Mouse (Mus musculus) neural tube, embryonic 14.5 days (tissue): Measurements from ENCODE around the gene Bcas2. TPM values are rescaled to one million over a fixed set of nuclear protein-coding genes. Genes with fewer than 3 reads are reported as not detected.
"Not testable (repeated sequence)": the region's sequence is repeated elsewhere in the genome, so short reads cannot be mapped to it uniquely, and the experiment has no call there.

Experiments used
- ATAC-seq: fragments of 200-750 bp; cut with Nextera tagmentation; 2 replicates; pipeline ENCODE4 v1.8.0; 2017; ENCODE audit warnings: low read depth, mild to moderate bottlenecking, moderate TSS enrichment, moderate library complexity
- H3K27ac ChIP-seq: fragments of 300-500 bp; sonication (generic); 2 replicates; pipeline ENCODE4 v1.5.1; 2014; ENCODE audit warnings: low read depth, mild to moderate bottlenecking, control low read depth, low read length, moderate library complexity, mixed read lengths
- H3K27me3 ChIP-seq: fragments of 300-500 bp; sonication (generic); 2 replicates; pipeline ENCODE4 v1.6.1; 2014; ENCODE audit warnings: low read length; ENCODE audit not compliant: control insufficient read depth, insufficient read depth
- H3K36me3 ChIP-seq: fragments of 300-500 bp; sonication (generic); 2 replicates; pipeline ENCODE4 v1.6.1; 2014; ENCODE audit warnings: low read length, mixed read lengths; ENCODE audit not compliant: control insufficient read depth, insufficient read depth
- H3K4me1 ChIP-seq: fragments of 300-500 bp; sonication (generic); 2 replicates; pipeline ENCODE4 v1.6.1; 2014; ENCODE audit warnings: low read length; ENCODE audit not compliant: control insufficient read depth, insufficient read depth
- H3K4me2 ChIP-seq: fragments of 300-500 bp; sonication (generic); 2 replicates; pipeline ENCODE4 v1.6.1; 2014; ENCODE audit warnings: mild to moderate bottlenecking, low read depth, low read length, control low read depth
- H3K4me3 ChIP-seq: fragments of 300-500 bp; sonication (generic); 2 replicates; pipeline ENCODE4 v1.5.1; 2014; ENCODE audit warnings: low read depth, low read length, control low read depth, mixed read lengths
- H3K9ac ChIP-seq: fragments of 300-500 bp; sonication (generic); replicated peaks from 2 replicates; pipeline ENCODE4 v1.6.1; 2014; ENCODE audit warnings: low read depth, mild to moderate bottlenecking, control low read depth, low read length, mixed read lengths
- H3K9me3 ChIP-seq: fragments of 300-500 bp; sonication (generic); 2 replicates; pipeline ENCODE4 v1.6.1; 2016; ENCODE audit warnings: low read length; ENCODE audit not compliant: control insufficient read depth
- WGBS: fragments of 180-500 bp; shearing (Covaris S2); extraction: QIAGEN DNeasy Blood & Tissue Kit; methylation state at CpG from one replicate; pipeline ENCODE4 v1.1.7; 2014; 5-methylcytosine and 5-hydroxymethylcytosine counted together
- polyA plus RNA-seq: library from polyadenylated mRNA; unstranded; fragments of >200 nt; fragmentation: Nextera tagmentation; extraction: Ambion mirVana; gene quantifications from 2 replicates; pipeline ENCODE4 v1.2.1, GENCODE M21; 2014

The Bcas2 gene
- polyA plus RNA-seq, 1 experiment from 2014 or later, result 193 TPM

DNA sequence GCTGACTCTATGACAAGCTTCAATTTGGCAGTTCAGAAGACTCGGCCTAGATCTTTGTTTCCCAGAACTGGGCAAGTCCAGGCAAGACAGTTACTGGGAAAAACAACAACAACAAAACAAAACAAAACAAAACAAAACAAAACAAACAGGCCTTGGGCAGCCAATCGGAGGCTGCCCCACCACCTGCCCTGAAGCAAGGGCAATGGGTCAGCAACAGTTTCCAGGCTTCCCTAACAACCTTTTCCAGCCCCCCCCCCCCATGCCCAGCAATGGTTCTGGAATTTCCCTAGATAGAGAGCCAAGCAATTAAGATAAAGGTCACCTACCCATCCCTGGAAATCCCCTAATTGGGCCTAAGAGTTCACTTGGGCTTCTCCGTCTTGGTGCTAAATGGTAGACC lies 33.0 kb downstream of the Bcas2 start:
- H3K27ac ChIP-seq, result no peak overlapping the region
- no peak for ATAC-seq
- no peak overlapping the region for H3K4me3 ChIP-seq
- no peaks in the 10 kb centered on the region for H3K27me3 ChIP-seq
- 93% methylated on average over 3 of the region's 3 CpGs for WGBS
- H3K4me1 ChIP-seq, result no peaks in the 10 kb centered on the region
- H3K36me3 ChIP-seq, result no peaks in the 10 kb centered on the region
- no peaks in the 10 kb centered on the region for H3K9me3 ChIP-seq
- H3K4me2 ChIP-seq, result no peak overlapping the region
- H3K9ac ChIP-seq, result no peak overlapping the region

DNA sequence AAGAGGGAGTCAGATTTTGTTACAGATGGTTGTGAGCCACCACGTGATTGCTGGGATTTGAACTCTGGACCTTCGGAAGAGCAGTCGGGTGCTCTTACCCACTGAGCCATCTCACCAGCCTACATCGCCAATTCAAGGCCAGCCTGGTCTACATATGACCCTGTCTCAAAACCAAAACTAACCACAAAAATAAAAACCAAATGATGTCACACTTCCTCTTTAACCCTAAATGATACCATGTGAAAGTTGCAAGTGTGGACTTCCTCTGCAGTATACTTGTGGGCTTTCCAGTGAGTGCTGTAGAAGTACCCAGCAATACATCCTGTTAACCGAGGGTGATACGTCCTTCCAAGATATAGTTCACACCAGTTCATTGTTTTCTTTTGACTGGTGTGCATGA lies 34.9 kb downstream of the Bcas2 start:
- Histone ChIP-seq H3K9ac (no peak overlapping the region), H3K36me3 (no peaks in the 10 kb centered on the region), H3K4me2 (no peak overlapping the region), H3K9me3 (no peaks in the 10 kb centered on the region), H3K4me1 (no peaks in the 10 kb centered on the region), H3K4me3 (no peak overlapping the region), H3K27ac (no peak overlapping the region), H3K27me3 (no peaks in the 10 kb centered on the region)
- no peak for ATAC-seq
- 93% methylated on average over 6 of the region's 6 CpGs for WGBS

DNA sequence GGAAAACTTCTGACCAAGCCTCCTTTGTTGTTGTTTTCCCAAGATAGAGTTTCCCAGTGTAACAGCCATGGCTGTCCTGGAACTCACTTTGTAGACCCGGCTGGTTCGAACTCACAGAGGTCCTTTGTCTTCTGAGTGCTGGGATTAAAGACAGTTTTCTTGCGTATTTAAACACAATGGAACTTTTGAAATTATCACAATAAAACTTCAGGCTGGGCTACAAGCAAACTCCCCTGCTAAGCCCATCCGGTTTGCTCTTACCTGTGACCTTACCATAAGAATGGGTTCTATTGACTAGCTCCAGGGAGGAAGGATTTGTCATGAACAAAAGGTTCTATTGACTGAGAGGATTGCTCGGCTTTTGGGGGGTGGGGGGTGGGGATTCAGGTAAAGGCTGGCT lies 36.3 kb downstream of the Bcas2 start:
- Histone ChIP-seq H3K9me3 (no peaks in the 10 kb centered on the region), H3K4me3 (no peak overlapping the region), H3K4me2 (no peak overlapping the region), H3K4me1 (no peaks in the 10 kb centered on the region), H3K9ac (no peak overlapping the region), H3K36me3 (no peaks in the 10 kb centered on the region), H3K27ac (no peak overlapping the region), H3K27me3 (no peaks in the 10 kb centered on the region)
- ATAC-seq, result no peak
- 44% methylated on average over 5 of the region's 5 CpGs for WGBS

DNA sequence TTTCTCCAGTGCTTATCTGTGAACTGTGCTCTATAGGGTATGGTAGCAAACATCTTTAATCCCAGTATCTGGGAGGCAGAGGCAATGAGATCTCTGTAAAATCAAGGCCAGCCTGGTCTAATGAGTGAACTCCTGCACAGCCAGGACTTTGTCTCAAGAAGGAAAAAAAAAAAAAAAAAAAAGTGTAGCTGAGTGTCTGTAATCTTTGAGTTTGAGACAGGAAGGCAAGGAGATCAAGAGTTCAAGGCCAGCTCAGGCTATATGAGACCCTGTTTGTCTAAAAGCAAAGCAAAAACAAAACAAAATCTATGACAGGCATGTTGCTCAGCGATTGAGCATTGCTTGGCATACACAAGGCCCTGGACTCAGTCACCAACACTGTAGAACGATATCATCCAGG lies 36.8 kb downstream of the Bcas2 start:
- Histone ChIP-seq H3K4me3 (no peak overlapping the region), H3K9ac (no peak overlapping the region), H3K9me3 (no peaks in the 10 kb centered on the region), H3K4me1 (no peaks in the 10 kb centered on the region), H3K36me3 (no peaks in the 10 kb centered on the region), H3K4me2 (no peak overlapping the region), H3K27ac (no peak overlapping the region), H3K27me3 (no peaks in the 10 kb centered on the region)
- WGBS, result 81% methylated on average over 2 of the region's 2 CpGs
- ATAC-seq, result no peak

DNA sequence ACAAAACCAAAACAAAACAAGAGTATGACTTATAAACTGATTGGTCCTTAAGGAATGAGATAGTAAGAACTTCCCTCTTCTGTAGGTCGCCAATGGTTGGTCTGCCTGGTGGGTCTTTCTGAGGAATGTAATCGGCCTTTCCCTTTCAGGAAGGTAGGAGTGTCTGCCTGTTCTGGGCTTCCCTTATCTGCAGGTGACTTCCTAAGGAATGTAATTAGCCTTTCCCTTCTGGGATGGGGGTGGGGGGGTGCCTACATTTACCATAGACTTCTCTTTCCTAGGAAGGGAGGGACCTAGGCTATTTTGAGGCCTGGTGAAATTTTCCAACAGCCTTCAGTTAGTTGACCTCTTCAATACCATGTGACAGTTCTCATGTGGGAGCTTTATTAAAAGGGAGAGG lies 39.6 kb downstream of the Bcas2 start:
- Histone ChIP-seq H3K4me1 (no peaks in the 10 kb centered on the region), H3K27me3 (no peaks in the 10 kb centered on the region), H3K4me2 (no peak overlapping the region), H3K27ac (no peak overlapping the region), H3K9me3 (no peaks in the 10 kb centered on the region), H3K36me3 (no peaks in the 10 kb centered on the region), H3K9ac (no peak overlapping the region), H3K4me3 (no peak overlapping the region)
- ATAC-seq, result no peak
- WGBS, result 95% methylated on average over 2 of the region's 2 CpGs

DNA sequence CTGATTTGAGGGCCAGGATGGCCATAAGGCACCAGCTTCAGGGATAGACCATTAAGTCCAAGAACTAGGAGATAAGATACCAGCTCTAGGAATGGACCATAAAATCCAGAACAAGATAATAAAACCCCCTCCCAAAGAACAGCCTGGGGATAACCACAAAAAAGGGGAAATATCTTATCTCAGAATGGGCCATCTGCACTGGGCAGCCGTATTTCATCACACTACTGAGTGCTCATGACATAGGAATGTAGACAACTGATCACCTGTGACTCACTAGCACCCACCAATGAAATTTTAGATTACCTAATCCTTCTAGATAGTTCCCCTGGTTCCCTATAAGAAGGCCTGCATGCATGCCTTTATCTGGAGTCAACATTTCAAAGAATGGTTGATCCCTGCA lies 40.7 kb downstream of the Bcas2 start:
- WGBS, result 94% methylated on average over 1 of the region's 1 CpGs
- Histone ChIP-seq H3K9ac (no peak overlapping the region), H3K4me1 (no peaks in the 10 kb centered on the region), H3K27ac (no peak overlapping the region), H3K36me3 (no peaks in the 10 kb centered on the region), H3K4me2 (no peak overlapping the region), H3K4me3 (no peak overlapping the region), H3K27me3 (no peaks in the 10 kb centered on the region), H3K9me3 (no peaks in the 10 kb centered on the region)
- ATAC-seq, result no peak

DNA sequence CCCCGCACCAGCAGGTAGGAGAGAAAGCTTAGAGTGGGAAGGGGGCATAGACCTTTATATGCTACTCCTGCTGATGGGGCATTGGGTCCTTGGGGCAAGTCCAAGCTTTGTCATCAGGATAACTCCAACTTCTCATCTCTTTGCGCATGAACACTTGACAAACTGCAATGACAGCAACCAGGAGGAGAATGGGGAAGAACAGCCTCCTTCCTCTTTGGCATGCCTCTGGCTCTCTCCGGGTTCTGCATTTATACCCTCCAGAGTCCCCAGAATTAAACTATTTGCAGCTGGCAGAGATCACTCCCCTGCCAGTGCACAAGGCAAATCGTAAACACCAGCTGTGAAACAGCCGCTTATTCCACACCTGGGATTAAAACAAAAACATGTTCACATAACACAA lies 42.1 kb downstream of the Bcas2 start:
- Histone ChIP-seq H3K9me3 (no peaks in the 10 kb centered on the region), H3K27me3 (no peaks in the 10 kb centered on the region), H3K4me3 (no peak overlapping the region), H3K27ac (no peak overlapping the region), H3K4me1 (no peaks in the 10 kb centered on the region), H3K36me3 (no peaks in the 10 kb centered on the region), H3K4me2 (no peak overlapping the region), H3K9ac (no peak overlapping the region)
- WGBS, result 78% methylated on average over 5 of the region's 5 CpGs
- no peak for ATAC-seq

DNA sequence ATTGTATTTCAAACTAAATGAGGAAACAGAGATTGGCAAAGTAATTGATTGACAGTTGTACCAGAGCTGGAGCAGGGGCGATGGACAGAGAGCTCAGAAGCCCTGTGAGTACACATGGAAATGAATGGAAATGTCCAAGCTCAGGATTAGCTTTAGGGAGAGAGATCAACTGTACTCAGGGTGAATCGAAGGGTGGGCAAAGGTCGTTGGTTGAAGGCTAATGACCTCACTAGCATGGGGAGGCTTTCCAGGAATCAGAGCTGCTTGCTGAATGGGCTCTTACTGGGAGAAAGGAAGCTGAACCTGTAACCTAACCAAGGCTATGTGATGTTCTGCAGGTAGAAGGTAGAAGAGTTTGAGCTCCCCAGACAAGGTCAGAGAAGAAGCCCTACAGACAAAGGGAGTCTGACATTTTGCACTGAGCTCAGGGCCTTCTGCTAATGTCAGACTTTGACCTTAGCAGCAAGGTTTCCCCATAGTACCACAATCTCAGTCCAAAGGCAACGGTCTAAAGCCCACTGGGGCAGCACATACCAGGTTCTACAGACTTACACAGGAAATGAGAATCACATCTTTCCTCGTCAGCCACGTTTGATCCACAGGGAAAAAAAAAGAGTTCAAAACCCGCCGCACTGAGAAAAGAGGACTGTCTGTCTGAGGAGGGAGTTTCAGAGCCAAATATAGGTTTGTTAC lies 43.3 kb downstream of the Bcas2 start:
- no peaks in the 10 kb centered on the region for H3K9me3 ChIP-seq
- no peak overlapping the region for H3K9ac ChIP-seq
- H3K27ac ChIP-seq, result no peak overlapping the region
- H3K4me1 ChIP-seq, result no peaks in the 10 kb centered on the region
- no peak for ATAC-seq
- H3K27me3 ChIP-seq, result no peaks in the 10 kb centered on the region
- H3K36me3 ChIP-seq, result no peaks in the 10 kb centered on the region
- H3K4me3 ChIP-seq, result no peak overlapping the region
- 89% methylated on average over 8 of the region's 8 CpGs for WGBS
- H3K4me2 ChIP-seq, result no peak overlapping the region

DNA sequence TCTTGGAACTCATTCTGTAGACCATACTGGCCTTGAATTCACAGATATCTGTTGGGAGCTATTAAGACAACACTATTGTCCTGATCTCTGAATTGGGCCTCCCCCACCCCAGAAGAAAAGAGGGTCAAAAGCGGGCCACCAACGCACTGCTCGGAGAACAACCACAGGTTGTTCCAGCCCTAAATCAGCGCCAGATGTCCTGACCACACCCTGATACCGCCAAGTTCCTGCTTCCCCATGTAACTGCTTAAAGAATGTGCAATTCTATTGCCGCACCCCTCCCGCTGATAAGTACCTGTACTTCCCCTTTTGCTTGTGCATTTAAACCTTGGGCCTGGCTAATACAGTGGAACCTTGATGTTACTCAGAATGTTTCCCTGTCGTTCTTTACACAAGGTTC lies 43.9 kb downstream of the Bcas2 start:
- H3K9me3 ChIP-seq, H3K4me3 ChIP-seq, H3K27me3 ChIP-seq, ATAC-seq, H3K9ac ChIP-seq, H3K4me1 ChIP-seq, H3K36me3 ChIP-seq, H3K27ac ChIP-seq, H3K4me2 ChIP-seq: not testable (repeated sequence)
- WGBS, result 98% methylated on average over 8 of the region's 8 CpGs
